Mouse (Mus musculus) heart, postnatal 0 days (tissue): Measurements from ENCODE around the gene Ypel2. TPM values are rescaled to one million over a fixed set of nuclear protein-coding genes. Genes with fewer than 3 reads are reported as not detected.
A peak's percentile ranks its signal among the peaks of the same experiment; 100 is the strongest.

ENCODE experiments used
- ATAC-seq: fragments of 200-750 bp; cut with Nextera tagmentation; 2 replicates; pipeline ENCODE4 v1.8.0; 2017; ENCODE audit warnings: low read depth, moderate number of reproducible peaks, moderate library complexity; ENCODE audit not compliant: insufficient read depth
- DNase-seq: peaks from one replicate; pipeline ENCODE4 v3.0.0-alpha.2; 2016; ENCODE audit warnings: low spot score
- H3K27ac ChIP-seq: fragments of 300-500 bp; sonication (generic); 2 replicates; pipeline ENCODE4 v1.5.1; 2014; ENCODE audit warnings: low read depth, mild to moderate bottlenecking
- H3K27me3 ChIP-seq: fragments of 300-500 bp; sonication (generic); 2 replicates; pipeline ENCODE4 v1.6.1; 2014; ENCODE audit warnings: low read length, mixed read lengths; ENCODE audit not compliant: control insufficient read depth, insufficient read depth
- H3K36me3 ChIP-seq: fragments of 300-500 bp; sonication (generic); replicated peaks from 2 replicates; pipeline ENCODE4 v1.6.1; 2014; ENCODE audit warnings: low read length, mixed read lengths; ENCODE audit not compliant: control insufficient read depth, insufficient read depth
- H3K4me1 ChIP-seq: fragments of 300-500 bp; sonication (generic); 2 replicates; pipeline ENCODE4 v1.6.1; 2014; ENCODE audit warnings: antibody characterized with exemption; ENCODE audit not compliant: control insufficient read depth, insufficient read depth
- H3K4me2 ChIP-seq: fragments of 300-500 bp; sonication (generic); 2 replicates; pipeline ENCODE4 v1.6.1; 2014; ENCODE audit warnings: low read depth, mild to moderate bottlenecking, low read length, moderate library complexity
- H3K4me3 ChIP-seq: fragments of 300-500 bp; sonication (generic); 2 replicates; pipeline ENCODE4 v1.5.1; 2014; ENCODE audit warnings: low read depth, low read length
- H3K9ac ChIP-seq: fragments of 300-500 bp; sonication (generic); replicated peaks from 2 replicates; pipeline ENCODE4 v1.6.1; 2014; ENCODE audit warnings: low read depth, low read length, mixed read lengths
- H3K9me3 ChIP-seq: fragments of 300-500 bp; sonication (generic); replicated peaks from 2 replicates; pipeline ENCODE4 v1.6.1; 2016; ENCODE audit warnings: low read length; ENCODE audit not compliant: control insufficient read depth
- CTCF ChIP-seq: IDR thresholded peaks from 2 replicates; pipeline ENCODE4 v1.5.1; 2016; ENCODE audit warnings: antibody characterized with exemption, control low read depth, low read depth
- EP300 ChIP-seq: IDR thresholded peaks from 2 replicates; pipeline ENCODE4 v1.6.1; 2016; ENCODE audit warnings: antibody characterized with exemption, low read depth
- WGBS: fragments of 180-500 bp; shearing (Covaris S2); extraction: QIAGEN DNeasy Blood & Tissue Kit; methylation state at CpG from one replicate; pipeline ENCODE4 v1.1.7; 2014; 5-methylcytosine and 5-hydroxymethylcytosine counted together
- polyA plus RNA-seq: library from polyadenylated mRNA; unstranded; fragments of >200 nt; fragmentation: Nextera tagmentation; extraction: Ambion mirVana; gene quantifications from 2 replicates; pipeline ENCODE4 v1.2.1, GENCODE M21; 2015
- total RNA-seq: library from RNA; depleted of rRNA; stranded (reverse); fragments of >200 nt; gene quantifications from 2 replicates; pipeline ENCODE4 v1.2.3, GENCODE M21; 2014; ENCODE audit warnings: low replicate concordance; rRNA removed

Gene Ypel2
- total RNA-seq (16.3 and 18.4 TPM in 2 replicates), polyA plus RNA-seq (16.1 and 17.8 TPM in 2 replicates)

- H3K4me3 ChIP-seq = peak within 1 kb of the TSS; percentile 98
- H3K36me3 ChIP-seq = peaks cover 3% of the 10 kb centered on the region; the same call in 1 of the 2 replicates
- TF ChIP-seq EP300 (peak; percentile 33; the same call in 1 of the 2 replicates), CTCF (no peak)
- peak; percentile 98 for ATAC-seq
- peak within 1 kb of the TSS; percentile 80 for H3K4me2 ChIP-seq
- WGBS = under 1% methylated on average over 93 of the region's 96 CpGs
- H3K27me3 ChIP-seq = no peaks in the 10 kb centered on the region
- DNase-seq = peak; percentile 97
- H3K9ac ChIP-seq = peak within 1 kb of the TSS; percentile 86
- peaks cover 41% of the 10 kb centered on the region for H3K4me1 ChIP-seq
- H3K27ac ChIP-seq = peak within 1 kb of the TSS; percentile 97
- no peaks in the 10 kb centered on the region for H3K9me3 ChIP-seq
These were observed at the start of gene Ypel2 for GRCm38 (mm10) chr11:86993041-86994037. TSS of gene Ypel2 (minus strand) at chr11:86993707.

GRCm38 (mm10) chr11:87043052-87043451, 49.5 kb upstream of the Ypel2 start:
- H3K4me3 ChIP-seq = no peak overlapping the region
- H3K27ac ChIP-seq = no peak overlapping the region
- peaks cover 5% of the 10 kb centered on the region; the same call in 1 of the 2 replicates for H3K4me1 ChIP-seq
- H3K9me3 ChIP-seq = no peaks in the 10 kb centered on the region
- H3K36me3 ChIP-seq = peaks cover 32% of the 10 kb centered on the region
- H3K9ac ChIP-seq = no peak overlapping the region
- no peak overlapping the region for H3K4me2 ChIP-seq
- no peak for DNase-seq
- no peaks in the 10 kb centered on the region for H3K27me3 ChIP-seq
- TF ChIP-seq CTCF = no peak
- no peak for TF ChIP-seq EP300
- ATAC-seq = no peak
- 73% methylated on average over 3 of the region's 3 CpGs for WGBS

- H3K36me3 ChIP-seq = peaks cover 45% of the 10 kb centered on the region
- no peaks in the 10 kb centered on the region for H3K27me3 ChIP-seq
- no peak overlapping the region for H3K9ac ChIP-seq
- peaks cover 5% of the 10 kb centered on the region; the same call in 1 of the 2 replicates for H3K4me1 ChIP-seq
- H3K9me3 ChIP-seq = no peaks in the 10 kb centered on the region
- TF ChIP-seq CTCF (no peak), EP300 (no peak)
- H3K27ac ChIP-seq = no peak overlapping the region
- 73% methylated on average over 9 of the region's 9 CpGs for WGBS
- ATAC-seq (no peak), DNase-seq (no peak)
- no peak overlapping the region for H3K4me3 ChIP-seq
- no peak overlapping the region for H3K4me2 ChIP-seq
These were observed 45.9 kb upstream of the Ypel2 start for GRCm38 (mm10) chr11:87039307-87039963.

GRCm38 (mm10) chr11:87036180-87036579, 42.7 kb upstream of the Ypel2 start:
- Histone ChIP-seq H3K4me1 (peaks cover 5% of the 10 kb centered on the region; the same call in 1 of the 2 replicates), H3K9me3 (no peaks in the 10 kb centered on the region), H3K4me3 (no peak overlapping the region), H3K27ac (no peak overlapping the region), H3K4me2 (no peak overlapping the region), H3K9ac (no peak overlapping the region), H3K27me3 (no peaks in the 10 kb centered on the region), H3K36me3 (peaks cover 33% of the 10 kb centered on the region)
- 70% methylated on average over 4 of the region's 4 CpGs for WGBS
- DNase-seq (no peak), ATAC-seq (no peak)
- TF ChIP-seq EP300 (no peak), CTCF (no peak)

GRCm38 (mm10) chr11:87028212-87028611, 34.7 kb upstream of the Ypel2 start:
- Histone ChIP-seq H3K27ac (no peak overlapping the region), H3K36me3 (no peaks in the 10 kb centered on the region), H3K4me1 (peaks cover 9% of the 10 kb centered on the region; the same call in 1 of the 2 replicates), H3K9me3 (no peaks in the 10 kb centered on the region), H3K4me3 (no peak overlapping the region), H3K9ac (no peak overlapping the region), H3K4me2 (no peak overlapping the region), H3K27me3 (no peaks in the 10 kb centered on the region)
- ATAC-seq (no peak), DNase-seq (no peak)
- WGBS = 81% methylated on average over 3 of the region's 3 CpGs
- no peak for TF ChIP-seq EP300
- no peak for TF ChIP-seq CTCF
